Mouse (Mus musculus): ENCODE data around the gene Tuba4a. TPM values are rescaled to one million over a fixed set of nuclear protein-coding genes. Genes with fewer than 3 reads are reported as not detected.

Gene Tuba4a
- polyA plus RNA-seq, 1 experiment from 2014 or later = 94.8 TPM

GRCm38 (mm10) chr1:75182160-75182559, 37.5 kb downstream of the Tuba4a start:
- WGBS = 70% methylated on average over 4 of the region's 4 CpGs
- Histone ChIP-seq H3K9me3 (replicated peaks) (no peaks in the 10 kb centered on the region), H3K4me1 (peaks cover 20% of the 10 kb centered on the region), H3K36me3 (peaks cover 61% of the 10 kb centered on the region), H3K4me3 (replicated peaks) (no peak overlapping the region), H3K4me2 (replicated peaks) (no peak overlapping the region), H3K9ac (no peak overlapping the region), H3K27me3 (no peaks in the 10 kb centered on the region), H3K27ac (replicated peaks) (no peak overlapping the region)
- ATAC-seq (ENCODE audit: insufficient number of reproducible peaks, low FRiP score, low TSS enrichment, low read depth) = no peak

GRCm38 (mm10) chr1:75181377-75181870, 38.2 kb downstream of the Tuba4a start:
- H3K27ac ChIP-seq (replicated peaks) = no peak overlapping the region
- H3K27me3 ChIP-seq = no peaks in the 10 kb centered on the region
- H3K4me3 ChIP-seq (replicated peaks) = no peak overlapping the region
- WGBS = 75% methylated on average over 4 of the region's 4 CpGs
- H3K4me1 ChIP-seq = peaks cover 20% of the 10 kb centered on the region
- no peak for ATAC-seq (ENCODE audit: insufficient number of reproducible peaks, low FRiP score, low TSS enrichment, low read depth)
- no peak overlapping the region for H3K4me2 ChIP-seq (replicated peaks)
- H3K9me3 ChIP-seq (replicated peaks) = no peaks in the 10 kb centered on the region
- H3K9ac ChIP-seq = no peak overlapping the region
- peaks cover 59% of the 10 kb centered on the region for H3K36me3 ChIP-seq

GRCm38 (mm10) chr1:75180741-75181140, 38.9 kb downstream of the Tuba4a start:
- Histone ChIP-seq H3K27me3 (no peaks in the 10 kb centered on the region), H3K4me2 (replicated peaks) (peak overlapping the region; percentile 92), H3K4me3 (replicated peaks) (peak overlapping the region; percentile 51; the same call in 1 of the 2 replicates), H3K27ac (replicated peaks) (no peak overlapping the region), H3K36me3 (peaks cover 59% of the 10 kb centered on the region), H3K4me1 (peaks cover 20% of the 10 kb centered on the region), H3K9me3 (replicated peaks) (no peaks in the 10 kb centered on the region), H3K9ac (no peak overlapping the region)
- WGBS = 30% methylated on average over 7 of the region's 7 CpGs
- ATAC-seq (ENCODE audit: insufficient number of reproducible peaks, low FRiP score, low TSS enrichment, low read depth) = no peak

- under 1% methylated on average over 31 of the region's 31 CpGs for WGBS
- Histone ChIP-seq H3K4me3 (replicated peaks) (peak within 1 kb of the TSS; percentile 51), H3K4me1 (peaks cover 20% of the 10 kb centered on the region), H3K36me3 (peaks cover 59% of the 10 kb centered on the region), H3K9me3 (replicated peaks) (no peaks in the 10 kb centered on the region), H3K27ac (replicated peaks) (0 out of 2 replicates have a peak within 1 kb of the TSS, but pooled peaks have one; percentile 12), H3K9ac (peak within 1 kb of the TSS; percentile 44), H3K27me3 (no peaks in the 10 kb centered on the region), H3K4me2 (replicated peaks) (peak within 1 kb of the TSS; percentile 92)
- ATAC-seq (ENCODE audit: insufficient number of reproducible peaks, low FRiP score, low TSS enrichment, low read depth) = peak; percentile 91
These were observed 39.5 kb downstream of the Tuba4a start, which contains the start of gene Abcb6 for GRCm38 (mm10) chr1:75180105-75180590. Gene Abcb6, minus strand, starts transcription at chr1:75180392.

GRCm38 (mm10) chr1:75179334-75180104, 40.1 kb downstream of the Tuba4a start:
- H3K4me2 ChIP-seq (replicated peaks) = peak overlapping the region; percentile 92
- peak overlapping the region; percentile 44 for H3K9ac ChIP-seq
- peaks cover 20% of the 10 kb centered on the region for H3K4me1 ChIP-seq
- peak overlapping the region; percentile 51 for H3K4me3 ChIP-seq (replicated peaks)
- H3K27me3 ChIP-seq = no peaks in the 10 kb centered on the region
- H3K27ac ChIP-seq (replicated peaks) = 0 out of 2 replicates have a peak overlapping the region, but pooled peaks have one; percentile 12
- no peaks in the 10 kb centered on the region for H3K9me3 ChIP-seq (replicated peaks)
- ATAC-seq (ENCODE audit: insufficient number of reproducible peaks, low FRiP score, low TSS enrichment, low read depth) = peak; percentile 25
- 7% methylated on average over 23 of the region's 23 CpGs for WGBS
- peaks cover 57% of the 10 kb centered on the region for H3K36me3 ChIP-seq

- Histone ChIP-seq H3K9me3 (replicated peaks) (no peaks in the 10 kb centered on the region), H3K36me3 (peaks cover 35% of the 10 kb centered on the region), H3K27me3 (no peaks in the 10 kb centered on the region), H3K27ac (replicated peaks) (peak within 1 kb of the TSS; percentile 89), H3K4me2 (replicated peaks) (peak within 1 kb of the TSS; percentile 71), H3K4me3 (replicated peaks) (peak within 1 kb of the TSS; percentile 67), H3K4me1 (peaks cover 14% of the 10 kb centered on the region), H3K9ac (peak within 1 kb of the TSS; percentile 51)
- under 1% methylated on average over 59 of the region's 59 CpGs for WGBS
- ATAC-seq (ENCODE audit: insufficient number of reproducible peaks, low FRiP score, low TSS enrichment, low read depth) = peak; percentile 98
These were observed 50.9 kb downstream of the Tuba4a start, which contains the start of gene Zfand2b for GRCm38 (mm10) chr1:75168472-75169464. Gene Zfand2b, plus strand, starts transcription at chr1:75168646.

- H3K9me3 ChIP-seq (replicated peaks) = no peaks in the 10 kb centered on the region
- peaks cover 28% of the 10 kb centered on the region for H3K36me3 ChIP-seq
- peaks cover 14% of the 10 kb centered on the region for H3K4me1 ChIP-seq
- H3K4me3 ChIP-seq (replicated peaks) = peak overlapping the region; percentile 67
- peak; percentile 22; the same call in 1 of the 2 replicates for ATAC-seq (ENCODE audit: insufficient number of reproducible peaks, low FRiP score, low TSS enrichment, low read depth)
- 0 out of 2 replicates have a peak overlapping the region, but pooled peaks have one; percentile 51 for H3K9ac ChIP-seq
- H3K27me3 ChIP-seq = no peaks in the 10 kb centered on the region
- WGBS = 9% methylated on average over 7 of the region's 7 CpGs
- peak overlapping the region; percentile 89 for H3K27ac ChIP-seq (replicated peaks)
- peak overlapping the region; percentile 71 for H3K4me2 ChIP-seq (replicated peaks)
These were observed 51.6 kb downstream of the Tuba4a start for GRCm38 (mm10) chr1:75168093-75168471.

Small RNA genes lying within 50 kb of the gene (microRNA-seq; reads per million reads assigned to microRNA genes)
- gene Gm27943 (ENCODE audit: borderline number of aligned reads) = not detected

Other genes starting within 250 kb of the Tuba4a start
- 9.6 and 9.9 TPM in 2 replicates for gene Nhej1, start 94.7 kb downstream of the Tuba4a start, polyA plus RNA-seq (2015; fragmentation: Nextera tagmentation; extraction: Ambion mirVana)
- 0.32 and 0.37 TPM in 2 replicates for gene Slc23a3, start 86.0 kb downstream of the Tuba4a start, polyA plus RNA-seq (2015; fragmentation: Nextera tagmentation; extraction: Ambion mirVana)
- 45.3 TPM in 2 replicates for gene Cnppd1, start 77.2 kb downstream of the Tuba4a start, polyA plus RNA-seq (2015; fragmentation: Nextera tagmentation; extraction: Ambion mirVana)
- 53.8 and 54.2 TPM in 2 replicates for gene Retreg2, start 77.1 kb downstream of the Tuba4a start, polyA plus RNA-seq (2015; fragmentation: Nextera tagmentation; extraction: Ambion mirVana)
- gene Zfand2b, start 51.2 kb downstream of the Tuba4a start, polyA plus RNA-seq (2015; fragmentation: Nextera tagmentation; extraction: Ambion mirVana) = 46.5 and 51.2 TPM in 2 replicates
- gene Abcb6, start 39.5 kb downstream of the Tuba4a start, polyA plus RNA-seq (2015; fragmentation: Nextera tagmentation; extraction: Ambion mirVana) = 20.7 and 23.3 TPM in 2 replicates
- 27.9 and 30.2 TPM in 2 replicates for gene Ankzf1, start 27.7 kb downstream of the Tuba4a start, polyA plus RNA-seq (2015; fragmentation: Nextera tagmentation; extraction: Ambion mirVana)
- gene Atg9a, start 27.7 kb downstream of the Tuba4a start, polyA plus RNA-seq (2015; fragmentation: Nextera tagmentation; extraction: Ambion mirVana) = 32.5 and 37.7 TPM in 2 replicates
- gene Glb1l, start 9.1 kb downstream of the Tuba4a start, polyA plus RNA-seq (2015; fragmentation: Nextera tagmentation; extraction: Ambion mirVana) = 18.2 and 25.1 TPM in 2 replicates
- 121 and 138 TPM in 2 replicates for gene Stk16, start 9.0 kb downstream of the Tuba4a start, polyA plus RNA-seq (2015; fragmentation: Nextera tagmentation; extraction: Ambion mirVana)
- gene A630095N17Rik, start 12.2 kb upstream of the Tuba4a start, polyA plus RNA-seq (2015; fragmentation: Nextera tagmentation; extraction: Ambion mirVana) = not detected in 2 replicates
- 47.9 and 51.3 TPM in 2 replicates for gene Dnajb2, start 16.5 kb upstream of the Tuba4a start, polyA plus RNA-seq (2015; fragmentation: Nextera tagmentation; extraction: Ambion mirVana)
- gene Ptprn, start 44.6 kb upstream of the Tuba4a start, polyA plus RNA-seq (2015; fragmentation: Nextera tagmentation; extraction: Ambion mirVana) = 0.41 and 1.0 TPM in 2 replicates
- gene Resp18, start 58.5 kb upstream of the Tuba4a start, polyA plus RNA-seq (2015; fragmentation: Nextera tagmentation; extraction: Ambion mirVana) = 0.39 and 0.68 TPM in 2 replicates
- 113 and 115 TPM in 2 replicates for gene Dnpep, start 98.1 kb upstream of the Tuba4a start, polyA plus RNA-seq (2015; fragmentation: Nextera tagmentation; extraction: Ambion mirVana)
- gene Des, start 140.5 kb upstream of the Tuba4a start, polyA plus RNA-seq (2015; fragmentation: Nextera tagmentation; extraction: Ambion mirVana) = 112 and 140 TPM in 2 replicates
- gene Speg, start 155.4 kb upstream of the Tuba4a start, polyA plus RNA-seq (2015; fragmentation: Nextera tagmentation; extraction: Ambion mirVana) = 16.5 and 18.6 TPM in 2 replicates
- gene Gmppa, start 216.1 kb upstream of the Tuba4a start, polyA plus RNA-seq (2015; fragmentation: Nextera tagmentation; extraction: Ambion mirVana) = 103 and 104 TPM in 2 replicates
- gene Asic4, start 230.6 kb upstream of the Tuba4a start, polyA plus RNA-seq (2015; fragmentation: Nextera tagmentation; extraction: Ambion mirVana) = 0.65 and 0.84 TPM in 2 replicates